Mouse (Mus musculus): Measurements from ENCODE around the gene Emd.

- TF ChIP-seq CTCF (IDR thresholded peaks at IDR 0.05; ENCODE audit: control insufficient read depth, insufficient read depth, low read length) (no peak), POLR2A (IDR thresholded peaks at IDR 0.05; ENCODE audit: borderline replicate concordance, control insufficient read depth, low read depth, low read length) (peak; percentile 99)
Measured at GRCm38 (mm10) chrX:74246213-74246681, 8.2 kb upstream of the Emd start.
